Mouse (Mus musculus) midbrain, embryonic 12.5 days (tissue): Measurements from ENCODE around the gene Cby3. TPM values are rescaled to one million over a fixed set of nuclear protein-coding genes. Genes with fewer than 3 reads are reported as not detected.

Experiments used
- ATAC-seq: fragments of 200-750 bp; cut with Nextera tagmentation; 2 replicates; pipeline ENCODE4 v1.8.0; 2017; ENCODE audit warnings: low read depth, moderate TSS enrichment, moderate library complexity; ENCODE audit not compliant: low FRiP score
- H3K27ac ChIP-seq: fragments of 300-500 bp; sonication (generic); replicated peaks from 2 replicates; pipeline ENCODE4 v1.5.1; 2016; ENCODE audit warnings: mild to moderate bottlenecking
- H3K27me3 ChIP-seq: fragments of 300-500 bp; sonication (generic); 2 replicates; pipeline ENCODE4 v1.6.1; 2016; ENCODE audit warnings: mild to moderate bottlenecking
- H3K36me3 ChIP-seq: fragments of 300-500 bp; sonication (generic); 2 replicates; pipeline ENCODE4 v1.6.1; 2016
- H3K4me1 ChIP-seq: fragments of 300-500 bp; sonication (generic); 2 replicates; pipeline ENCODE4 v1.6.1; 2016
- H3K4me2 ChIP-seq: fragments of 300-500 bp; sonication (generic); replicated peaks from 2 replicates; pipeline ENCODE4 v1.6.1; 2016; ENCODE audit warnings: mild to moderate bottlenecking, moderate library complexity
- H3K4me3 ChIP-seq: fragments of 300-500 bp; sonication (generic); 2 replicates; pipeline ENCODE4 v1.5.1; 2016; ENCODE audit warnings: mild to moderate bottlenecking
- H3K9ac ChIP-seq: fragments of 300-500 bp; sonication (generic); replicated peaks from 2 replicates; pipeline ENCODE4 v1.6.1; 2016; ENCODE audit warnings: mild to moderate bottlenecking, moderate library complexity
- H3K9me3 ChIP-seq: fragments of 300-500 bp; sonication (generic); 2 replicates; pipeline ENCODE4 v1.6.1; 2016; ENCODE audit warnings: mild to moderate bottlenecking
- WGBS: fragments of 180-500 bp; shearing (Covaris S2); methylation state at CpG from one replicate; pipeline ENCODE4 v1.1.7; 2016; 5-methylcytosine and 5-hydroxymethylcytosine counted together
- polyA plus RNA-seq: library from polyadenylated mRNA; unstranded; fragments of >200 nt; fragmentation: Nextera tagmentation; extraction: Ambion mirVana; gene quantifications from 2 replicates; pipeline ENCODE4 v1.2.1, GENCODE M21; 2016

Cby3 gene
- polyA plus RNA-seq, 1 experiment from 2014 or later: not detected

- peaks cover 32% of the 10 kb centered on the region for H3K4me1 ChIP-seq
- peaks cover 22% of the 10 kb centered on the region for H3K36me3 ChIP-seq
- peak overlapping the region; percentile 99 for H3K9ac ChIP-seq
- WGBS: under 1% methylated on average over 70 of the region's 71 CpGs
- H3K9me3 ChIP-seq: no peaks in the 10 kb centered on the region
- peaks cover 12% of the 10 kb centered on the region; the same call in 1 of the 2 replicates for H3K27me3 ChIP-seq
- ATAC-seq: peak; percentile 77
- peak overlapping the region; percentile 84 for H3K4me2 ChIP-seq
- peak overlapping the region; percentile 99 for H3K27ac ChIP-seq
- peak overlapping the region; percentile 97 for H3K4me3 ChIP-seq
Observed at GRCm38 (mm10) chr11:50377892-50378684, 23.8 kb downstream of the Cby3 start.

- peak overlapping the region; percentile 84 for H3K4me2 ChIP-seq
- peaks cover 32% of the 10 kb centered on the region for H3K4me1 ChIP-seq
- H3K36me3 ChIP-seq: peaks cover 28% of the 10 kb centered on the region
Observed at GRCm38 (mm10) chr11:50379023-50379752, 24.9 kb downstream of the Cby3 start.

GRCm38 (mm10) chr11:50381311-50381710, 27.0 kb downstream of the Cby3 start:
- ATAC-seq: no peak
- H3K4me3 ChIP-seq: peak overlapping the region; percentile 28; the same call in 1 of the 2 replicates
- 63% methylated on average over 4 of the region's 4 CpGs for WGBS
- peaks cover 20% of the 10 kb centered on the region for H3K4me1 ChIP-seq
- H3K9ac ChIP-seq: no peak overlapping the region
- peak overlapping the region; percentile 47 for H3K4me2 ChIP-seq
- H3K36me3 ChIP-seq: peaks cover 41% of the 10 kb centered on the region
- no peaks in the 10 kb centered on the region for H3K9me3 ChIP-seq
- no peak overlapping the region for H3K27ac ChIP-seq
- no peaks in the 10 kb centered on the region for H3K27me3 ChIP-seq

More at GRCm38 (mm10) chr11:50379023-50379752, 24.9 kb downstream of the Cby3 start:
- 0 out of 2 replicates have a peak, but pooled peaks cover 12% of the 10 kb centered on the region for H3K27me3 ChIP-seq
- no peak overlapping the region for H3K27ac ChIP-seq
- H3K4me3 ChIP-seq: peak overlapping the region; percentile 97
- WGBS: 76% methylated on average over 12 of the region's 12 CpGs
- H3K9ac ChIP-seq: peak overlapping the region; percentile 99
- ATAC-seq: no peak
- H3K9me3 ChIP-seq: no peaks in the 10 kb centered on the region

GRCm38 (mm10) chr11:50387167-50387679, 33.0 kb downstream of the Cby3 start:
- H3K4me1 ChIP-seq: no peaks in the 10 kb centered on the region; the same call in 1 of the 2 replicates
- no peak for ATAC-seq
- no peak overlapping the region for H3K4me3 ChIP-seq
- WGBS: 81% methylated on average over 3 of the region's 3 CpGs
- no peak overlapping the region for H3K4me2 ChIP-seq
- H3K27ac ChIP-seq: no peak overlapping the region
- peaks cover 73% of the 10 kb centered on the region for H3K36me3 ChIP-seq
- no peak overlapping the region for H3K9ac ChIP-seq
- no peaks in the 10 kb centered on the region for H3K9me3 ChIP-seq
- H3K27me3 ChIP-seq: no peaks in the 10 kb centered on the region

- H3K9me3 ChIP-seq: no peaks in the 10 kb centered on the region
- peaks cover 69% of the 10 kb centered on the region for H3K36me3 ChIP-seq
- no peak overlapping the region for H3K27ac ChIP-seq
- no peaks in the 10 kb centered on the region for H3K4me1 ChIP-seq
- no peaks in the 10 kb centered on the region for H3K27me3 ChIP-seq
- no peak overlapping the region for H3K9ac ChIP-seq
- WGBS: 89% methylated on average over 4 of the region's 4 CpGs
- H3K4me3 ChIP-seq: no peak overlapping the region
- H3K4me2 ChIP-seq: no peak overlapping the region
- ATAC-seq: no peak
Observed at GRCm38 (mm10) chr11:50387697-50388096, 33.4 kb downstream of the Cby3 start.

GRCm38 (mm10) chr11:50388217-50388929, 34.1 kb downstream of the Cby3 start:
- Histone ChIP-seq H3K4me1 (no peaks in the 10 kb centered on the region), H3K4me2 (no peak overlapping the region), H3K9me3 (no peaks in the 10 kb centered on the region), H3K9ac (no peak overlapping the region), H3K27ac (no peak overlapping the region), H3K27me3 (no peaks in the 10 kb centered on the region), H3K4me3 (no peak overlapping the region), H3K36me3 (peaks cover 67% of the 10 kb centered on the region)
- ATAC-seq: no peak
- 89% methylated on average over 3 of the region's 3 CpGs for WGBS

- H3K4me3 ChIP-seq: no peak overlapping the region
- no peak overlapping the region for H3K4me2 ChIP-seq
- no peak for ATAC-seq
- peaks cover 70% of the 10 kb centered on the region for H3K36me3 ChIP-seq
- no peaks in the 10 kb centered on the region for H3K4me1 ChIP-seq
- no peaks in the 10 kb centered on the region for H3K9me3 ChIP-seq
- 73% methylated on average over 3 of the region's 3 CpGs for WGBS
- no peaks in the 10 kb centered on the region for H3K27me3 ChIP-seq
- H3K27ac ChIP-seq: no peak overlapping the region
- no peak overlapping the region for H3K9ac ChIP-seq
Observed at GRCm38 (mm10) chr11:50389011-50389410, 34.7 kb downstream of the Cby3 start.

- Histone ChIP-seq H3K9me3 (no peaks in the 10 kb centered on the region), H3K4me2 (no peak overlapping the region), H3K9ac (no peak overlapping the region), H3K27ac (no peak overlapping the region), H3K4me1 (no peaks in the 10 kb centered on the region), H3K36me3 (peaks cover 72% of the 10 kb centered on the region), H3K4me3 (no peak overlapping the region), H3K27me3 (no peaks in the 10 kb centered on the region)
- WGBS: 82% methylated on average over 5 of the region's 5 CpGs
- ATAC-seq: no peak
Observed at GRCm38 (mm10) chr11:50389616-50390015, 35.4 kb downstream of the Cby3 start.

GRCm38 (mm10) chr11:50391272-50391960, 37.2 kb downstream of the Cby3 start:
- WGBS: 86% methylated on average over 4 of the region's 4 CpGs
- H3K9me3 ChIP-seq: no peaks in the 10 kb centered on the region
- H3K36me3 ChIP-seq: peaks cover 68% of the 10 kb centered on the region
- H3K27me3 ChIP-seq: no peaks in the 10 kb centered on the region
- no peak overlapping the region for H3K9ac ChIP-seq
- no peak overlapping the region for H3K4me2 ChIP-seq
- no peak overlapping the region for H3K4me3 ChIP-seq
- no peak for ATAC-seq
- H3K4me1 ChIP-seq: no peaks in the 10 kb centered on the region
- H3K27ac ChIP-seq: no peak overlapping the region

- no peak overlapping the region for H3K4me2 ChIP-seq
- WGBS: 88% methylated on average over 6 of the region's 6 CpGs
- H3K9me3 ChIP-seq: no peaks in the 10 kb centered on the region
- no peak overlapping the region for H3K4me3 ChIP-seq
- no peaks in the 10 kb centered on the region for H3K4me1 ChIP-seq
- no peaks in the 10 kb centered on the region for H3K27me3 ChIP-seq
- ATAC-seq: no peak
- no peak overlapping the region for H3K27ac ChIP-seq
- H3K36me3 ChIP-seq: peaks cover 68% of the 10 kb centered on the region
- no peak overlapping the region for H3K9ac ChIP-seq
Observed at GRCm38 (mm10) chr11:50393306-50393705, 39.0 kb downstream of the Cby3 start.

GRCm38 (mm10) chr11:50394731-50395130, 40.5 kb downstream of the Cby3 start:
- 89% methylated on average over 7 of the region's 7 CpGs for WGBS
- H3K27ac ChIP-seq: no peak overlapping the region
- H3K27me3 ChIP-seq: no peaks in the 10 kb centered on the region
- H3K9me3 ChIP-seq: no peaks in the 10 kb centered on the region
- ATAC-seq: no peak
- no peak overlapping the region for H3K9ac ChIP-seq
- H3K4me2 ChIP-seq: no peak overlapping the region
- H3K36me3 ChIP-seq: peaks cover 70% of the 10 kb centered on the region
- H3K4me1 ChIP-seq: no peaks in the 10 kb centered on the region
- H3K4me3 ChIP-seq: no peak overlapping the region
